Mouse (Mus musculus) activated CD4-positive, CD25-positive, alpha-beta regulatory T cell, adult 4 months (primary cell): ENCODE data around the gene Ctla4. TPM values are rescaled to one million over a fixed set of nuclear protein-coding genes. Genes with fewer than 3 reads are reported as not detected.
A peak's percentile ranks its signal among the peaks of the same experiment; 100 is the strongest.

Source experiments
- ATAC-seq: one replicate; pipeline ENCODE4 v1.8.0; 2017
- polyA plus RNA-seq, 2 experiments: library from polyadenylated mRNA; unstranded; fragments of 100-300 nt; shearing (Covaris generic); gene quantifications; one replicate each; pipeline ENCODE4 v1.2.1; 2017

Ctla4 gene
- polyA plus RNA-seq, 2 experiments from 2014 or later = 242 to 284 TPM

DNA sequence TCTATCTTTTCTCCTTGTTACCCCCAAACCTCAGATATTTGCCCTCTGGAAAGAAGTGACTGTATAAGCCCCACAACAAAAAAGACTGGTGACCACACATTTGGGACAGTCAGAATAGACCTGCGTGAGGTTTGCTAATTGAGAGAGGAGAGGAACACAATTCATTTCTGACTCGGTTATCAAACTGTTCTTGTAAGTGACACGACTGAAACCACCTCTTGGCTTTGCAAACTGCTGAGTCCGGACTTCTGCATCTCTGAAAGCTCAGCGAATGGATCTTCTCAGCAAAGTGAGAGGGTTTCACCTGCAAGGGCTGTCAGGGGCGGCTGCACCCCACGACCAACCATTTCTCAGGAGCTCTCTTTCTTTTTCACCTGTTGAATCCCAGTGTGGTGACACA is 43.6 kb downstream of the Ctla4 start:
- peak; percentile 49 for ATAC-seq

DNA sequence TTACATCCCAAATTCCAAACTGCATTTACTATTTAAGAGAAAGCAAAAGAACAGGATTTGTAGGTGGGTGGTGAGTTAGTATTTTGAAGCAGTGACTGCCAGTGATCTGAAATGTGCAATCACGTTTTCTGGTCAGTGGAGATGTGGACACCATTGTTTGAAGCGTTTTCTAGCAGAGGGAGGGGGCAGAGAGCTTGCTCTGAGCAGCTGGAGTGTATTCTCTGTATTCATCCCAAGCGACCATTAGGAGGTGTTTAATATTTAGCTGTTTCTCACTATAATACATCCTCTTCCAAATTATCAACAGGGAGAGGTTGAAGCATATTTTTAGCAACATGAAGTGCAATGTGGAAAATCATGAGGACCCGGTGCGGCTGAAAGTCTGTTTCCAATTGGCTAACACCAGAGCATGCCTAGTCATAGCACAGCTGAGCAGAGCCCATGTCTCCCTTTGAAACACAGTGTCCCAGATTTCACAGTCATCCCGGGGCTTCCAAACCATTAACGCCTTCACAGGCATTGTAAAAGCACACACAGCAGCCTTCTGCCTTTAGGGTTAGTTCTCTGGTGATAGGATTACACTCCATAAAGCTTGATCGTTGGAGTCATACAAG is 49.3 kb downstream of the Ctla4 start:
- no peak for ATAC-seq

DNA sequence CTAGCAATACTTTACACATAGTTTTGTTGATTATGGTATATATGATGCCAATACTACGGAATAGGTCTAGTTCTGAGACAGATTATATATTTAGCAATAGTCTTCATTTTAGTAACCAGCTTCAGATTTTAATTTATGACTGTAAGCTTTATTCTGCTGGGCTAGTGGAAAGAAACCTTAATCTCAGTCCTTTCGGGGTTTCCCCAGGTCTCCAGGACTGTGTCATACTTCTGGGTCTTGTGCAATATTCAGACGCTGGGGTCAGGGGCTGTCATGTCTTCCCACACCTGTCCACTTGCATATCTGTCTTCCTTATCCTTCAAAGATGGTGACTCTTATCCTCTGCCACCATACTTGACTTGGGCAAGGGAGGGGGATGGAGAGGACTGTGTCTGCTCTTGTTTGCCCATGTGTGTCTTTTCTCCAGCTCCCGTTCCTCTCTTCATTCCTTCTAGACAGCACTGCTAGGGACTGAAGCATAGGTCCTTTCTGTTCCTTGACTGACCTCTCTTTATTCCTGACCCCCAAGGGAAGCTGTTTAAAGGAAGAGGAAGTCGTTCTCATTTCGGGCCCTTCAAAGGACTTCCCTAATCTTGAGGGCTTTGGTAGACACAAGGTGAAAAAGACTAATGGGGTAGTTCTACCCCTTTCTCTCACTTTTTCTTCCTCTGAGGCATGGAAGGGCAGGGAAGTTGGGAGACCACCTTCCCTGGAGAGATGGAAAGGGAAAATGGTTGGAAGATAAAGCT is 50.3 kb downstream of the Ctla4 start:
- ATAC-seq = peak; percentile 48

DNA sequence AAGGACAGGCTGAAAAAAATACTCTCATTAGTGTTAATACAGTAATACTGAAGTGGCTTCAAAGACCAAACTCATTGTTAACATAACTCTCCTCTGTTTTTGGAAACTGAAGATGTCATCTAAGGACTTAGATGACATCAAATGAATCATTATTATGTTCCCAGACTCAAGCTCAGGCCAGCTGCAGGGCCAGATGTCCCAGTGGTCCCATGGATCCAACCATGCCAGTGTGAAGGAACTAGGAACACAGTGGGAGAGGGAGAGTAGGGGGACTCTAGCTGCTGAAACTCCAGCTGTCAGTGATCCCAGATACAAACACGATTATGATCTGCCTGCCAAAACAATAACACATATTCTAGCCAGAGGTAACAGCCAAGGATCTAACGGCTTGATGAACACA is 51.5 kb downstream of the Ctla4 start:
- ATAC-seq = no peak

DNA sequence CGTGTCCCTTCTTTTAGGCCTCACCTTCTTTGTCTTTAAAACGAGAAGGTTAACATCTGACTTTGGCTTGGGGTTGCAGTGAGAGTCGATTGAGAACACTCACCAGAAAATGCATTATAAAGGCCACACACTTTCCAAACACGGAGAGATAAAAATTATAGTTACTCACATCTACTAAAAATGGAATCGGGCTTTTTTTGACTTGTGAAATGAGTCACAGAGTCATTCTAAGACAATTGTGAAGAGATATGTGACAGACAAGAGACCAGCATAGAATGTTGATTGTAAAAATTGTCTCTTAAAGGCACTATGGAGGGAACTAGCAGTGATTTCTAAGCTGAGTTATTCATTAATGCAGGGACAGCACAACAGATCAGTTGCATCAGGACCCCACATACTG is 52.2 kb downstream of the Ctla4 start:
- ATAC-seq = no peak

DNA sequence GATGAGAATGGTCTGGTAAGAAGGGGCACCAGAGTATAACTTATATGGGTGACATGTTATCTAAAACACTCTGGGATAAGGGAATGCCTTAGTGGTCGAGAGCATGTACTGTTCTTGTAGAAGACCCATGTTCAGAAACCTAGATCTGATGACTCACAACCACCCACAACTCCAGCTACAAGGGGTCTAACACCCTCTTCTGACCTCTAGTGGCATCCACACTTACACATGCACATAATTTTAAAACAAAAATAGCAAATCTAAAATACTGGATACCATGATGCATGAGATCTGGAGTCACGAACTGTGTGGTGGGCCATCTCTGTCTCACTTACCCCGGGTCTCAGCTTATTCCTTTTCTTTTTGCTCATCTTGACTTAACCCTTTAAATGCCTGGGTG is 53.2 kb downstream of the Ctla4 start:
- ATAC-seq = no peak

DNA sequence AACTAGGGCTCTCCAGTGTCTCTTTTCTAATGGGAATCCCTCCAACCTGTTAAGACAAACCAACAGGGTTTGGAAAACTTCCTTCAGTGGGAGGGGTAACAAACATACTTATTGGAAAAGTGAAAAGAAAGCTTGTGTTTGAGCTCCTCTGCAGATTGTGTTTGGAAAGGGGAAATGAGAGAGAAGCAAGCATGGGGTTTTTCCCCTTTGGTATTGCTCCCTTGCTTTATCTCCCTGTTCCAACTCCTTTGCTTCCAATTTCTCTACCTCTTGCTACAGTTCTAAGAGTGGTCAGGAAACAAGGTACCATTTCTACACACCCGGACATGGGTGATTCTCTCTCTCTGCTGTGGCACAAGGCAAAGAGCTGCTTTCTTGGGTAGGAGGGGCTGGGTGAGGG is 53.8 kb downstream of the Ctla4 start:
- ATAC-seq = no peak

DNA sequence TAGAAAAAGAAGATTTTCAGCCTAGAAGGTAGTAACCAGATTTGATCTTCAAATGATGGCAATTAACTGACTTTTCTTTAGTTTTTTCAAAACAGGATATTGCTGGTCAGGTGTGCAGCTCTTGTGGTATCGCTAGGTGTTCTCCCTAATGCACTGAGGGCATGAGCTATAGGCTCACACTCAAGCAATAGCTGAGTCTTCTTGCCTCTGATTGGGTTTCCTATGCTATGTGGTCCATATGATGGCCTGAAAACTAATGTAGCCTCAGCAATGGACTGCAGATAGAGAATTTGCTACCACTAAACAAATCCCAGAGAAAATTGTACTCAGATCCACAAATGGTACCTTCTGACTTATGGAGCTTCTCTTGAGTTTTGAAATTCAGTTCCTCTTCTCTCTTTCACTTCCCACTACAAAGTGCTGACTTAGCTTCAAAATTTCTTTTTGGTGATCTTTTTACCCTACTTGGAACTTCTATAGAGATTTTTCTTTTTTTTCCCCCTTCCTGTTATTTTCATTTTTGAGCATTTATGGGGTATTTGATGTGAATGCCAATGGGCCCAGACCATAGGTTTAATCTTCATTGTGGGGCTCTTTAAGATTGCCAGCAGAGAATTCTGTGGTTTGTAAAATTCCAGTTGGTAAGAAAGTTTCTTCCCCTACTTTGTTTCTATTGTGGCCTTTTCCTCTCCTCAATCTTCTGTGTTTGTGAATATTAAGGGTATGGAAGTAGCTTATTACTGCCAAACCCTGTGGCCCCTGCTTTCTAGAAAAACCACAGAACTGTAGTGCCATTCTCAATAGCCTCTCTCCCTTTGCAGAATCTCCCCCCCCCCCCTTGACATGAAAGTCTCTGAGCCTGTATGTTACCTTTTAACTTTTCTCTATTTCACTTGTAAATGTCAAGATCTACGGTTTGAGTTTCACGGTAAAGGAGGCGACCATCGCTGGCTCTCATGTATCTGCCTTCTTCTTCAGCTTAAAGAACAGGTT is 54.6 kb downstream of the Ctla4 start:
- peak; percentile 84 for ATAC-seq

DNA sequence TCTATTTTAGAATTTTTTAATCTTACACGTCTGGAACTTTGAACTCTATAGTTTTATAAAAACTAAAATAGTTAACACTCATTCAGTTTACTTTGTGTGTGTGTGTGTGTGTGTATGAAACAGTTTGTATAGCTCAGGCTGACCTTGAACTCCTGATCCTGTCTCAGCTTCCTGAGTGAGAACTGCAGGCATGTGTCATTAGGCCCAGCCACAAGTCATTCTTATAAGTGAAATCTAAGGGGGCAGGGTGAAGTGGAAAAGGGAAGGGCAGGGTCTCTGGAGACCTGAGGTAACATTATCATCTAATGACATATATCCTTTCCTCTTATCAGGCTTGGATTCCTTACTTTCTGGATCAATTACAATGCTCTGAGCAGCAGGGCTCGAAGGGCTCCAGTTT is 56.1 kb downstream of the Ctla4 start:
- ATAC-seq = no peak

DNA sequence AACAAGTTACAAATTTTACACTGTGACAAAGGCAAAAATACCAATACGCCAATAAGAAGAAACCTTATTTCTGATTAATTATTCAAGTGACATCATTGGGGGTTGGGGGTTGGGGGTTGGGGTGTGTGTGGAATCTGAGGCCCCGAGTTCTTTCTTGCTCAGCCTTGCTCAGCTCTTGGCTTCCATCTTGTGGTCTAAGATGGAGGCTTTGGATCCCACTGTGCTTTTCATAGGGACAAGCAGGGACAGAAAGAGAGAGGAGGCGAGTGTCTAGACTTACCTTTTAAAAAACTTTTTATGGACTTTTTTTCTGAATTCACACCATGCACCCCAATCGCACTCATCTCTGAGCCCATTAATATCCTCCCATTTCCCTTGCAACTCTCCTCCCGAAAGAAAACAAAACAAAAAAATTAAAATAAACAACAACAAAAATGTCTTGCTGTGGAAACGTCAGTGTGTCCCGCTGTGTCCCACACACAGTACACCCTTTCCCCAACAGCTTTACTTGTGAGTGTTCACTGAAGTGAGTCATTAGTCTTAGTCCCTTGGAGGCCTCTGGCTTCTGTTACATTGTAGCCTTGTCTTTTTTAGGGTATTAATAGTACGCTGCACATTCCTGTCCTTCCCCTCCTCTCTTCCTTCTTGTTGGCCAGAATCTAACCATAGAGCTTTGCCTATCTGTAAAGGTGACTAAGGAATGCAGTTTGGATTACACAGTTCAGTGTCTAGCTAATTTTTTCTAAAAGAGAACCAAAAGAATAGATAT is 59.0 kb downstream of the Ctla4 start:
- no peak for ATAC-seq

DNA sequence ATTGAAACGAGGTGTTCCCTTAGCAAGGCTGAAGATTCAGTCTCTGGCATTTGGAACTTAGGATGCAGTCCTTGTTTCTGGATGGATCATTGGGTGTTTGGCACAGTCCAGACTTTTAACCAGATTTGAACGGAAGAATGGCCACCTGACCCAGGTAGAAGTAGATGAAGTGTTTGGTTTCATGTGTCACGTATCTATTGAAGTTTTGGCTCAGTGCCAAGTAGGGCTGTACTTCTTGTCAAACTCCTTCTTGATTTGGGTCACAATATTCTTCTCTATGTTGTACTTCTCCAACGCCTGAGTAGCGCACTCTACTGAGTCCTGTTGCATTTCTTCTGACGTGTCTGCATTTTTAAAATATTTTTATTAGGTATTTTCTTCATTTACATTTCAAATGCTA is 61.3 kb downstream of the Ctla4 start:
- ATAC-seq = no peak

DNA sequence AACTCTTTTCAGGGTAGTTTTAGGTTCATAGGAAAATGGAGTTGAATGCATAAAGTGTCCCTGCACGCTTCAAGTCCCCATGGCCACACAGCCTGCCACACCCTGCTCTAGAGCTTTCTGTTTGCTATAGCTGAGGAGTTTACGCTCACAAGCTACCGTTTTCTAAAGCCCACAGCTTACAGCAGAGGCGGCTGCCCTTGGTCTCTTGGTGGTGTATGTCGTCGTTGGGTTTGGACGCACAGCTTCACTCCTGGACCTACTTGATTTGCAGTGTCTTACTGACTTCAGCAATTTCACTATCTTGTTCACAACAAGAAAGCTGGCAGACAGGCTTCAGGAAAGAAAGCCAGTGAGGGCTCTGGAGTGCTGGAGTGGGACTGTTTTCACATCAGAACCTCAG is 66.2 kb downstream of the Ctla4 start:
- peak; percentile 64 for ATAC-seq

DNA sequence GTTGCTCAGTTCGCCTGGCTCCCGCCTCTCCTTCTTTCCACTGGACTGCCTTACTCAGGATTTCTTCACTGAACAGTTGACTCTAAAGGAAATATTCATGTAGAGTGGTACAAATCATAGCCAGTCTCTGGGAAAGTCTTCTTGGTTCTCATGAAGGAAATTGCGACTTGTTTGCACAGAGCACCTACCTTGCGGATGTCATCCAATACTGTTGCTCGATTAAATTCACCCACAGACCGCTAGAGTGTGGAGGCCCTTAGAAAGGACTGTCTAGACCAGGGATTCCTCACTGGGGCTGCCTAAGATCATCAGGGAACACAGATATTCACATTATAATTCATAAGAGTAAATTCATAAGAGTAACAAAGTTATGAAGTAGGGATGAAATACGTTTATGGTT is 66.9 kb downstream of the Ctla4 start:
- peak; percentile 71 for ATAC-seq

DNA sequence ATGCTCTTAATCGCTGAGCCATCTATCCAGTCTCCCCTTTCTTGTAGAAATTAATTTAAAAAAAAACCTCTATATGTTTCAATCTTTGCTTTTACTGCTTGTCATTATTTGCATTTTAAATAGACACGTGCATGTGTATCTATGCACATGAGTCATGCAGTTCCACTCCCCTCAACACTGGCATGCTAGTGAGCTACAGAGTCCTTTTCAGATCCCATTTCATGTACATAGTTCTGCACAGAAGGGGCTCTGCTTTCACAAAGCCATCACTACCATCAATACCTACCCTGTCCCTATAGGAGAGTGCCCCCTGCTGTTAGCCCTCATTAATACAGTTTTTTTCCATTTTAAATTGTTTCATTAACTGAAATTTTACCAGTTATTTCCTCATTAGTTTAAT is 68.0 kb downstream of the Ctla4 start:
- peak; percentile 50 for ATAC-seq

DNA sequence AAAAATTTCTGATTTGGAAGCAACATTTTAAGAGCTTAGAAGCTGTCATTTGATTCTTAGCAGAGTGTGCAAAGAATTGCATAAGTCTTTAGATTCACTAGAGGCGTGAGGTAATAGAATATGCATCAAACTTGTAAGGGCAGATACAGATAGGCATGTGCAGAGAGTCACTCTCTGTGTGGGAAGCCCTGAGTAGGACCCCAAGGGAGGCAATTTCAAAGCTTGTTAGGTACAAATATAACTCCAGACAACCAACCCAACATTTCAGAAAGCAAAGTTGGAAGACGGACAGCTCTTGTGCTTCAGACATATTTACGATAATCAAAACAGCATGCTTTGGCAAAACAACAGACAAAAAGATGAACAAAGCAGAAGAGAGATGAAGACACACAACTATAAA is 68.4 kb downstream of the Ctla4 start:
- no peak for ATAC-seq

DNA sequence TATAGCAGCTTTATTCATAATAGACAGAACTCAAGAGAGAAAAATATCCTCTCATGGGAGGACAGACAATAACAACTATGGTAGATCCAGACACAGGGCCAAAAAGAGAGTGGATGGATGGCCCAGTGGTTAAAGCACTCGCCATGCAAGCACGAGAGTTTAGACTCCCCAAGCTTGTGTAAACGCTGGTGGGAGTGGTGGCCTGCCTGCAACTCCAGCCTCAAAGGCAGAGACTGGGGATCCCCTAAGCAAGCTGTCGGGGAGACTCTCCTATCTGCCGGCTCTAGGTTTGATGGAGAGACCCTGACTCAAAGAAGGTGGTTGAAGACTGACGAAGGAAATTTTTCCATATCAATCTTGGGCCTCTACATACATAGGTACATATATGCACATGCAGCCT is 69.4 kb downstream of the Ctla4 start:
- ATAC-seq = no peak

DNA sequence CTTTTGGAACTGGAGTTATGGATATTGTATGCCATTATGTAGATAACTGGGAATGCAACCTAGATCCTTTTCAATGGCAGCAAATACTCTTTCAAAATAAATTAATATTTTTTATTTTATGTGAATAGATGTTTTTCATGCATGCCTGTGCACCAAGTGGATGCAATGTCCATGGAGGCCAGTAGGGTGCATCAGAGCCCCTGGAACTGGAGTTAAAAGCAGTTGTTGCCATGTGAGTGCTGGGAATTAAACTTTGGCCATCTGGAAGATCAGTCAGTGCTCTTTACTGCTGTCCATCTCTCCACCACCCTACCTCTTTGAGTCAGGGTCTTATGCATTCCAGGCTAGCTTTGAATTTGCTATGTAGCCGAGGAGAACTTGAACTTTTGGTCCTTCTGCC is 71.5 kb downstream of the Ctla4 start:
- ATAC-seq = no peak

DNA sequence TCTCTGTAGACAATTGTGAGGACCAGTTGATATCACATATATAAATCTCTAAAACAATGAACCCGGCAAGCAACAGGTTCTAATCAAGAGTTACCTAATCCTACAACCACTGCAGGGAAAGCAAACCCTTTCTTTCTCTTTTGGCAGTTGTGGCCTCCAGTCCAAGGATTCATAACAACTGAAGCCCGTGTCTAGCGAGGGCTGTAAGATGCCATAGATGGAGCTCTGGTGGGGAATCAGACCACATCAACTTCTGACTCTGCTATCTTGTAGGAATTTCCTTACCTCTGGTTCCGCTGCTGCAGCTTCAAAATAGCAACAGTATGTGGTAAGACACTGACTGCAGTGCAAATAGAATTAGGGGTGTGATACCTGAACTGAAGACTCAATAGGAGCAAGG is 72.4 kb downstream of the Ctla4 start:
- no peak for ATAC-seq

DNA sequence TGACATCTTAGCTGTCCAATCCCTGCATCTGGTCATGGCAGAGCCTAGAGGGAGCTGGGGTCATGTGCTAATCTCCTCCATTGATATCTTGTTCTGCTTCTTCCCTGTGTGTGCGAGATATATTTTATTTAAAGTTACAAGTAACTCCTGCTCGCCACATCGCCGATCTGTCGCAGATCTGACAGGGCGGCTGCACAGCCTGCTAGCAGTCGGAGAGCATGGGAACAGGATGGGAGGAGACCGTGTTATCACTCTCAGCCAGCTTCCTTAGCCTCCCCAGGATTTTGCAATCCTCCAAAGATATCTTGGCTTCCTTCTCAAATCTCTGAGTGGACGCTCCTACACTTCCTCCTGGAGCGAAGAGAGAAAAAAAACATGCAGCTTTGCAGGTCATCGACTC is 73.7 kb downstream of the Ctla4 start:
- no peak for ATAC-seq

DNA sequence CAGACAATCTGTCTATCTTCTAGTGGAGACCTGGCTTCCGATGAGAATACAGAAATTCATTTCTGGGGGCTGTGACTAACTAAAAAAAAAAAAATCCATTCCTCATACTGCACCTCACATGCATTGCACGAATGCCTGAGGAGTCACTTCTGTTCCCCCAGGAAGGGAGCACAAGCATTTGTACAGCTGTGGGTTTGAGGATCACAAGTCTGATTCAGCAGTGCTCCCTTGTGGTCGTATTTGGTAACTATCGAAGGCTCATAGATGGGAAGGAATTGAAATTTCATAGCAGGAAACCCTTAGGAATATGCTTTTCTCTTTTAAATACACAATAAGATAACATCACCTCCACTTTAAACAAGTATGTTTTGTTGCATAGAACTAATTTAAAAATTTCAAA is 74.3 kb downstream of the Ctla4 start:
- peak; percentile 78 for ATAC-seq

DNA sequence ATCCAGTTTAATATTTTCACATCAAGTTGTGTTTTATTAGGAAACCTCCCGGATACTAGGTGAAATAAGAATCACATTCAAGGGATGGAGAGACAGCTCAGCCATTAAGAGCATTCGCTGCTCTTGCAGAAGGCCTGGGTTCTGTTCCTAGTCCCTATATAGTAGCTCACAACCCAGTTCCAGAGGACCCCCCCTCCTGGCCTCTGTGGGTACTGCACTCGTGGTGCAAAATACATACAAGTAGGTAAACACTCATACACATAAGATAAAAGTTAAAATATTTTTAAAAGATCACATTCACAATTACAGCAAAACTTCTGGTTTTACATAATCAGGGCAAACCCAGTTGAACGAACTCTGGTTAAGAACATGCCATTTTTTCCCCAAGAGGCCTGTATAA is 75.3 kb downstream of the Ctla4 start:
- no peak for ATAC-seq
